Mouse (Mus musculus): ENCODE measurements around the gene Hoxb7. TPM values are rescaled to one million over a fixed set of nuclear protein-coding genes. Genes with fewer than 3 reads are reported as not detected.

The Hoxb7 gene
- polyA plus RNA-seq, 1 experiment: 13.1 TPM

GRCm38 (mm10) chr11:96305505-96306182 lies 19.2 kb downstream of the Hoxb7 start:
- H3K4me1 ChIP-seq (ENCODE audit: control insufficient read depth, insufficient read depth, low read length): no peaks in the 10 kb centered on the region
- peak overlapping the region; percentile 79 for H3K27ac ChIP-seq (ENCODE audit: insufficient read depth, low read length)
- peak overlapping the region; percentile 0; the same call in 1 of the 2 replicates for H3K4me3 ChIP-seq (ENCODE audit: insufficient read depth, low read length)
- no peak for TF ChIP-seq POLR2A (IDR thresholded peaks at IDR 0.05; ENCODE audit: low read depth, low read length)
- TF ChIP-seq CTCF (IDR thresholded peaks at IDR 0.05; ENCODE audit: borderline replicate concordance, insufficient read depth, low read length): no peak

GRCm38 (mm10) chr11:96306183-96306907 lies 19.9 kb downstream of the Hoxb7 start:
- Histone ChIP-seq H3K4me1 (ENCODE audit: control insufficient read depth, insufficient read depth, low read length) (no peaks in the 10 kb centered on the region), H3K4me3 (ENCODE audit: insufficient read depth, low read length) (peak overlapping the region; percentile 33), H3K27ac (ENCODE audit: insufficient read depth, low read length) (peak overlapping the region; percentile 79)
- TF ChIP-seq CTCF (IDR thresholded peaks at IDR 0.05; ENCODE audit: borderline replicate concordance, insufficient read depth, low read length): no peak
- no peak for TF ChIP-seq POLR2A (IDR thresholded peaks at IDR 0.05; ENCODE audit: low read depth, low read length)

- H3K4me3 ChIP-seq (ENCODE audit: insufficient read depth, low read length): peak overlapping the region; percentile 46
- TF ChIP-seq CTCF (IDR thresholded peaks at IDR 0.05; ENCODE audit: borderline replicate concordance, insufficient read depth, low read length): no peak
- peak; percentile 56 for TF ChIP-seq POLR2A (IDR thresholded peaks at IDR 0.05; ENCODE audit: low read depth, low read length)
- H3K4me1 ChIP-seq (ENCODE audit: control insufficient read depth, insufficient read depth, low read length): no peaks in the 10 kb centered on the region
- peak overlapping the region; percentile 79 for H3K27ac ChIP-seq (ENCODE audit: insufficient read depth, low read length)
These were observed 20.5 kb downstream of the Hoxb7 start for GRCm38 (mm10) chr11:96306908-96307269.

GRCm38 (mm10) chr11:96308763-96309162 lies 22.3 kb downstream of the Hoxb7 start:
- peak overlapping the region; percentile 68 for H3K27ac ChIP-seq (ENCODE audit: insufficient read depth, low read length)
- no peaks in the 10 kb centered on the region for H3K4me1 ChIP-seq (ENCODE audit: control insufficient read depth, insufficient read depth, low read length)
- TF ChIP-seq POLR2A (IDR thresholded peaks at IDR 0.05; ENCODE audit: low read depth, low read length): no peak
- TF ChIP-seq CTCF (IDR thresholded peaks at IDR 0.05; ENCODE audit: borderline replicate concordance, insufficient read depth, low read length): no peak
- peak overlapping the region; percentile 46 for H3K4me3 ChIP-seq (ENCODE audit: insufficient read depth, low read length)

- Histone ChIP-seq H3K4me3 (ENCODE audit: insufficient read depth, low read length) (peak overlapping the region; percentile 46), H3K4me1 (ENCODE audit: control insufficient read depth, insufficient read depth, low read length) (no peaks in the 10 kb centered on the region), H3K27ac (ENCODE audit: insufficient read depth, low read length) (peak overlapping the region; percentile 68)
- TF ChIP-seq POLR2A (IDR thresholded peaks at IDR 0.05; ENCODE audit: low read depth, low read length): no peak
These were observed 22.9 kb downstream of the Hoxb7 start for GRCm38 (mm10) chr11:96309288-96309687.

GRCm38 (mm10) chr11:96310183-96310938 lies 23.9 kb downstream of the Hoxb7 start:
- Histone ChIP-seq H3K4me3 (ENCODE audit: insufficient read depth, low read length) (peak overlapping the region; percentile 16), H3K4me1 (ENCODE audit: control insufficient read depth, insufficient read depth, low read length) (no peaks in the 10 kb centered on the region), H3K27ac (ENCODE audit: insufficient read depth, low read length) (peak overlapping the region; percentile 68)
- TF ChIP-seq CTCF (IDR thresholded peaks at IDR 0.05; ENCODE audit: borderline replicate concordance, insufficient read depth, low read length) (no peak), POLR2A (IDR thresholded peaks at IDR 0.05; ENCODE audit: low read depth, low read length) (no peak; the same call in 1 of the 2 replicates)

GRCm38 (mm10) chr11:96311097-96311496 lies 24.7 kb downstream of the Hoxb7 start:
- Histone ChIP-seq H3K4me3 (ENCODE audit: insufficient read depth, low read length) (peak overlapping the region; percentile 31), H3K4me1 (ENCODE audit: control insufficient read depth, insufficient read depth, low read length) (no peaks in the 10 kb centered on the region), H3K27ac (ENCODE audit: insufficient read depth, low read length) (peak overlapping the region; percentile 68)
- TF ChIP-seq CTCF (IDR thresholded peaks at IDR 0.05; ENCODE audit: borderline replicate concordance, insufficient read depth, low read length) (no peak), POLR2A (IDR thresholded peaks at IDR 0.05; ENCODE audit: low read depth, low read length) (no peak)

GRCm38 (mm10) chr11:96311520-96312417 lies 25.3 kb downstream of the Hoxb7 start:
- peak overlapping the region; percentile 31 for H3K4me3 ChIP-seq (ENCODE audit: insufficient read depth, low read length)
- peak overlapping the region; percentile 68 for H3K27ac ChIP-seq (ENCODE audit: insufficient read depth, low read length)
- H3K4me1 ChIP-seq (ENCODE audit: control insufficient read depth, insufficient read depth, low read length): no peaks in the 10 kb centered on the region
- TF ChIP-seq POLR2A (IDR thresholded peaks at IDR 0.05; ENCODE audit: low read depth, low read length): no peak
- peak; percentile 42; the same call in 1 of the 2 replicates for TF ChIP-seq CTCF (IDR thresholded peaks at IDR 0.05; ENCODE audit: borderline replicate concordance, insufficient read depth, low read length)

- H3K4me3 ChIP-seq (ENCODE audit: insufficient read depth, low read length): no peak overlapping the region
- H3K4me1 ChIP-seq (ENCODE audit: control insufficient read depth, insufficient read depth, low read length): no peaks in the 10 kb centered on the region
- TF ChIP-seq POLR2A (IDR thresholded peaks at IDR 0.05; ENCODE audit: low read depth, low read length): no peak
- TF ChIP-seq CTCF (IDR thresholded peaks at IDR 0.05; ENCODE audit: borderline replicate concordance, insufficient read depth, low read length): no peak
- peak overlapping the region; percentile 65; the same call in 1 of the 2 replicates for H3K27ac ChIP-seq (ENCODE audit: insufficient read depth, low read length)
These were observed 26.7 kb downstream of the Hoxb7 start for GRCm38 (mm10) chr11:96313134-96313533.
